In genomic region chr16:78242678-78243077, GRCm38 (mm10) we compare ENCODE assay signal across 28 mouse cellular contexts. TPM values are rescaled to one million over a fixed set of nuclear protein-coding genes. Genes with fewer than 3 reads are reported as not detected.
DNase-seq lines count a peak whose midpoint lies in the region; ATAC-seq and TF ChIP-seq lines count a peak whose summit lies in the region.
"Had no signal": no experiment of that assay in that cellular context is flagged by ENCODE, and none has a peak within 500 bp of the region (broad histone marks: within the 10 kb centered on the region; RNA-seq: fewer than 3 reads in every experiment).

No protein-coding gene starts in this region.

- H3K9me3 ChIP-seq in lung, embryonic 14.5 days (ENCODE audit: low read depth, low read length) = no peaks in the 10 kb centered on the region
- no peaks in the 10 kb centered on the region for H3K9me3 ChIP-seq in heart, embryonic 10.5 days
- H3K9me3 ChIP-seq: embryonic facial prominence, embryonic 15.5 days; forebrain, embryonic 12.5 days; forebrain, embryonic 15.5 days; heart, embryonic 12.5 days; heart, embryonic 15.5 days; hindbrain, embryonic 10.5 days; hindbrain, embryonic 13.5 days; intestine, embryonic 15.5 days had no signal

- peak; percentile 37 for DNase-seq in lung, embryonic 14.5 days
- DNase-seq in lung, postnatal 4 days = no peak
- DNase-seq in testis, postnatal 14 days (ENCODE audit: low spot score) = peak; percentile 25
- no peak for DNase-seq in testis, postnatal 10 days (ENCODE audit: low spot score)
- DNase-seq in NIH3T3 (ENCODE audit: low read depth) = peak; percentile 50
- DNase-seq in heart, embryonic 10.5 days (ENCODE audit: low spot score) = no peak
- DNase-seq in heart, adult 18-20 months = no peak
- DNase-seq: adrenal gland, adult 8-10 months; adrenal gland, postnatal 25 days; cerebellum, adult 11-12 months; cerebellum, adult 8-10 months; cerebellum, postnatal 10 days; cerebellum, postnatal 36 days; embryo, embryonic 11 days; gastrocnemius, postnatal 25 days; heart, adult 2 months; heart, postnatal 10 days; heart, postnatal 36 days had no signal

- H3K9ac ChIP-seq in lung, embryonic 14.5 days = no peak overlapping the region
- H3K9ac ChIP-seq: embryonic facial prominence, embryonic 15.5 days; forebrain, embryonic 12.5 days; forebrain, embryonic 15.5 days; heart, embryonic 12.5 days; heart, embryonic 15.5 days; hindbrain, embryonic 13.5 days; intestine, embryonic 15.5 days had no signal

- H3K36me3 ChIP-seq in lung, embryonic 14.5 days (ENCODE audit: insufficient read depth) = no peaks in the 10 kb centered on the region
- H3K36me3 ChIP-seq in heart, embryonic 10.5 days = no peaks in the 10 kb centered on the region
- H3K36me3 ChIP-seq: embryonic facial prominence, embryonic 15.5 days; forebrain, embryonic 12.5 days; forebrain, embryonic 15.5 days; heart, embryonic 12.5 days; heart, embryonic 15.5 days; hindbrain, embryonic 10.5 days; hindbrain, embryonic 13.5 days; intestine, embryonic 15.5 days had no signal

- no peak for TF ChIP-seq CTCF in lung, embryonic 14.5 days (IDR thresholded peaks at IDR 0.05; ENCODE audit: low read depth)

- no peak overlapping the region for H3K4me3 ChIP-seq in lung, embryonic 14.5 days (ENCODE audit: low read depth, low read length)
- H3K4me3 ChIP-seq in heart, embryonic 10.5 days = no peak overlapping the region
- H3K4me3 ChIP-seq: embryonic facial prominence, embryonic 15.5 days; forebrain, embryonic 12.5 days; forebrain, embryonic 15.5 days; heart, adult 2 months; heart, embryonic 12.5 days; heart, embryonic 15.5 days; hindbrain, embryonic 10.5 days; hindbrain, embryonic 13.5 days; intestine, embryonic 15.5 days had no signal

- WGBS in lung, embryonic 14.5 days = 22% methylated on average over 3 of the region's 3 CpGs
- 81% methylated on average over 3 of the region's 3 CpGs for WGBS in heart, embryonic 10.5 days

- H3K27me3 ChIP-seq in lung, embryonic 14.5 days (ENCODE audit: insufficient read depth, low read length) = no peaks in the 10 kb centered on the region
- H3K27me3 ChIP-seq in heart, embryonic 10.5 days (ENCODE audit: insufficient read depth, poor library complexity, severe bottlenecking) = 0 out of 2 replicates have a peak, but pooled peaks cover 7% of the 10 kb centered on the region
- H3K27me3 ChIP-seq: embryonic facial prominence, embryonic 15.5 days; forebrain, embryonic 15.5 days; heart, embryonic 12.5 days; heart, embryonic 15.5 days; hindbrain, embryonic 13.5 days; intestine, embryonic 15.5 days had no signal

- no peak overlapping the region for H3K4me2 ChIP-seq in lung, embryonic 14.5 days
- H3K4me2 ChIP-seq: embryonic facial prominence, embryonic 15.5 days; forebrain, embryonic 12.5 days; forebrain, embryonic 15.5 days; heart, embryonic 12.5 days; heart, embryonic 15.5 days; hindbrain, embryonic 13.5 days; intestine, embryonic 15.5 days had no signal

- no peak overlapping the region for H3K27ac ChIP-seq in lung, embryonic 14.5 days (ENCODE audit: low read depth)
- H3K27ac ChIP-seq in heart, embryonic 10.5 days = no peak overlapping the region
- H3K27ac ChIP-seq: embryonic facial prominence, embryonic 15.5 days; forebrain, embryonic 12.5 days; forebrain, embryonic 15.5 days; heart, adult 2 months; heart, embryonic 15.5 days; hindbrain, embryonic 10.5 days; hindbrain, embryonic 13.5 days; intestine, embryonic 15.5 days had no signal

- H3K4me1 ChIP-seq in lung, embryonic 14.5 days (ENCODE audit: insufficient read depth) = no peaks in the 10 kb centered on the region
- peaks cover 12% of the 10 kb centered on the region for H3K4me1 ChIP-seq in heart, embryonic 10.5 days
- H3K4me1 ChIP-seq: embryonic facial prominence, embryonic 15.5 days had no signal

- ATAC-seq in lung, embryonic 14.5 days (ENCODE audit: insufficient read depth) = no peak
- ATAC-seq: activated CD4-positive, CD25-positive, alpha-beta regulatory T cell, adult 4 months; forebrain, embryonic 15.5 days; hindbrain, embryonic 16.5 days had no signal

RNA-seq across cellular contexts. Expression of gene Cxadr, which starts 58.6 kb away (rescaled TPM):
- 20.2 and 22.6 TPM in 2 replicates for polyA plus RNA-seq in lung, embryonic 14.5 days (2014; fragmentation: Nextera tagmentation; extraction: Ambion mirVana)
- 27.9 and 35.9 TPM in 2 replicates for polyA plus RNA-seq in heart, embryonic 10.5 days (2016; fragmentation: Nextera tagmentation; extraction: Ambion mirVana)
- 10 to 100 TPM; 33.8 to 39.1 TPM for total RNA-seq in heart, adult 18-20 months (2021)

Comparison
In these comparisons a context has a peak if more than half of its experiments do, and no peak if none do; other contexts are left out.
1. DNase-seq: peak in lung, embryonic 14.5 days (single experiment), testis, postnatal 14 days (single experiment) and NIH3T3 (single experiment); none in lung, postnatal 4 days (0 of 2), testis, postnatal 10 days (single experiment), heart, embryonic 10.5 days (single experiment) and heart, adult 18-20 months (0 of 2).